Mouse (Mus musculus): ENCODE results near the gene Icam4. TPM values are rescaled to one million over a fixed set of nuclear protein-coding genes. Genes with fewer than 3 reads are reported as not detected.
A peak's percentile ranks its signal among the peaks of the same experiment; 100 is the strongest.

The Icam4 gene
- polyA plus RNA-seq (2016; fragmentation: Nextera tagmentation; extraction: Ambion mirVana), result 1.6 and 2.5 TPM in 2 replicates

- peak within 1 kb of the TSS; percentile 92 for H3K4me2 ChIP-seq (replicated peaks)
- ATAC-seq (ENCODE audit: insufficient number of reproducible peaks, insufficient read depth, low FRiP score, low TSS enrichment), result no peak
- H3K9ac ChIP-seq, result peak within 1 kb of the TSS; percentile 43; the same call in 1 of the 2 replicates
- no peaks in the 10 kb centered on the region for H3K36me3 ChIP-seq
- H3K27me3 ChIP-seq, result peaks cover 57% of the 10 kb centered on the region
- H3K4me3 ChIP-seq, result peak within 1 kb of the TSS; percentile 31
- no peak within 1 kb of the TSS for H3K27ac ChIP-seq
- H3K9me3 ChIP-seq, result no peaks in the 10 kb centered on the region
- peaks cover 42% of the 10 kb centered on the region for H3K4me1 ChIP-seq
- 4% methylated on average over 37 of the region's 37 CpGs for WGBS
These were observed at the start of gene Icam4 for GRCm38 (mm10) chr9:21029291-21030054. Gene Icam4 (plus strand): TSS chr9:21029373.

- 88% methylated on average over 7 of the region's 7 CpGs for WGBS
- Histone ChIP-seq H3K4me3 (no peak overlapping the region), H3K27ac (no peak overlapping the region), H3K36me3 (no peaks in the 10 kb centered on the region), H3K27me3 (no peaks in the 10 kb centered on the region), H3K4me1 (peaks cover 21% of the 10 kb centered on the region), H3K9ac (no peak overlapping the region), H3K4me2 (replicated peaks) (no peak overlapping the region), H3K9me3 (no peaks in the 10 kb centered on the region)
- ATAC-seq (ENCODE audit: insufficient number of reproducible peaks, insufficient read depth, low FRiP score, low TSS enrichment), result no peak
These were observed 49.4 kb upstream of the Icam4 start for GRCm38 (mm10) chr9:20979769-20980168.

- H3K4me2 ChIP-seq (replicated peaks), result no peak overlapping the region
- H3K4me1 ChIP-seq, result peaks cover 13% of the 10 kb centered on the region
- H3K9ac ChIP-seq, result no peak overlapping the region; the same call in 1 of the 2 replicates
- WGBS, result 74% methylated on average over 3 of the region's 3 CpGs
- no peak for ATAC-seq (ENCODE audit: insufficient number of reproducible peaks, insufficient read depth, low FRiP score, low TSS enrichment)
- no peaks in the 10 kb centered on the region for H3K9me3 ChIP-seq
- H3K4me3 ChIP-seq, result no peak overlapping the region
- no peaks in the 10 kb centered on the region for H3K36me3 ChIP-seq
- H3K27me3 ChIP-seq, result no peaks in the 10 kb centered on the region
- 0 out of 2 replicates have a peak overlapping the region, but pooled peaks have one; percentile 2 for H3K27ac ChIP-seq
These were observed 47.0 kb upstream of the Icam4 start for GRCm38 (mm10) chr9:20982171-20982570.

- Histone ChIP-seq H3K4me3 (no peak overlapping the region), H3K4me2 (replicated peaks) (no peak overlapping the region), H3K9me3 (no peaks in the 10 kb centered on the region), H3K27ac (0 out of 2 replicates have a peak overlapping the region, but pooled peaks have one; percentile 2), H3K4me1 (peaks cover 22% of the 10 kb centered on the region), H3K27me3 (0 out of 2 replicates have a peak, but pooled peaks cover 2% of the 10 kb centered on the region), H3K9ac (no peak overlapping the region), H3K36me3 (no peaks in the 10 kb centered on the region)
- 29% methylated on average over 5 of the region's 5 CpGs for WGBS
- ATAC-seq (ENCODE audit: insufficient number of reproducible peaks, insufficient read depth, low FRiP score, low TSS enrichment), result no peak
These were observed 46.0 kb upstream of the Icam4 start for GRCm38 (mm10) chr9:20983169-20983568.

- WGBS, result 54% methylated on average over 15 of the region's 15 CpGs
- peak; percentile 66; the same call in 1 of the 2 replicates for ATAC-seq (ENCODE audit: insufficient number of reproducible peaks, insufficient read depth, low FRiP score, low TSS enrichment)
These were observed 42.1 kb upstream of the Icam4 start for GRCm38 (mm10) chr9:20986952-20987686.

GRCm38 (mm10) chr9:20987953-20988352 lies 41.2 kb upstream of the Icam4 start:
- no peak overlapping the region for H3K4me3 ChIP-seq
- no peak for ATAC-seq (ENCODE audit: insufficient number of reproducible peaks, insufficient read depth, low FRiP score, low TSS enrichment)
- no peak overlapping the region for H3K9ac ChIP-seq
- no peaks in the 10 kb centered on the region for H3K36me3 ChIP-seq
- 0 out of 2 replicates have a peak, but pooled peaks cover 4% of the 10 kb centered on the region for H3K27me3 ChIP-seq
- H3K4me1 ChIP-seq, result peaks cover 24% of the 10 kb centered on the region
- H3K9me3 ChIP-seq, result no peaks in the 10 kb centered on the region
- 0 out of 2 replicates have a peak overlapping the region, but pooled peaks have one; percentile 63 for H3K27ac ChIP-seq
- H3K4me2 ChIP-seq (replicated peaks), result no peak overlapping the region
- WGBS, result 20% methylated on average over 7 of the region's 7 CpGs

More at GRCm38 (mm10) chr9:20986952-20987686, 42.1 kb upstream of the Icam4 start:
- H3K4me3 ChIP-seq, result no peak overlapping the region
- 0 out of 2 replicates have a peak, but pooled peaks cover 4% of the 10 kb centered on the region for H3K27me3 ChIP-seq
- H3K36me3 ChIP-seq, result no peaks in the 10 kb centered on the region
- no peaks in the 10 kb centered on the region for H3K9me3 ChIP-seq
- peak overlapping the region; percentile 66; the same call in 1 of the 2 replicates for H3K27ac ChIP-seq
- no peak overlapping the region for H3K9ac ChIP-seq
- H3K4me1 ChIP-seq, result peaks cover 25% of the 10 kb centered on the region
- no peak overlapping the region for H3K4me2 ChIP-seq (replicated peaks)

GRCm38 (mm10) chr9:20990861-20991260 lies 38.3 kb upstream of the Icam4 start:
- no peak overlapping the region for H3K9ac ChIP-seq
- H3K27me3 ChIP-seq, result 0 out of 2 replicates have a peak, but pooled peaks cover 4% of the 10 kb centered on the region
- H3K36me3 ChIP-seq, result no peaks in the 10 kb centered on the region
- peak overlapping the region; percentile 37 for H3K4me2 ChIP-seq (replicated peaks)
- H3K9me3 ChIP-seq, result no peaks in the 10 kb centered on the region
- peak overlapping the region; percentile 64 for H3K27ac ChIP-seq
- peaks cover 17% of the 10 kb centered on the region; the same call in 1 of the 2 replicates for H3K4me1 ChIP-seq
- no peak for ATAC-seq (ENCODE audit: insufficient number of reproducible peaks, insufficient read depth, low FRiP score, low TSS enrichment)
- no peak overlapping the region for H3K4me3 ChIP-seq
- WGBS, result 2% methylated on average over 10 of the region's 10 CpGs

- no peak for ATAC-seq (ENCODE audit: insufficient number of reproducible peaks, insufficient read depth, low FRiP score, low TSS enrichment)
- Histone ChIP-seq H3K27me3 (0 out of 2 replicates have a peak, but pooled peaks cover 4% of the 10 kb centered on the region), H3K36me3 (no peaks in the 10 kb centered on the region), H3K9ac (peak overlapping the region; percentile 19; the same call in 1 of the 2 replicates), H3K4me3 (no peak overlapping the region), H3K9me3 (no peaks in the 10 kb centered on the region), H3K4me1 (peaks cover 17% of the 10 kb centered on the region; the same call in 1 of the 2 replicates), H3K4me2 (replicated peaks) (no peak overlapping the region), H3K27ac (0 out of 2 replicates have a peak overlapping the region, but pooled peaks have one; percentile 11)
- WGBS, result 99% methylated on average over 4 of the region's 4 CpGs
These were observed 37.6 kb upstream of the Icam4 start for GRCm38 (mm10) chr9:20991587-20991986.

- Histone ChIP-seq H3K36me3 (no peaks in the 10 kb centered on the region), H3K9ac (no peak overlapping the region), H3K4me2 (replicated peaks) (no peak overlapping the region), H3K9me3 (no peaks in the 10 kb centered on the region), H3K4me3 (no peak overlapping the region), H3K27me3 (0 out of 2 replicates have a peak, but pooled peaks cover under 1% of the 10 kb centered on the region), H3K4me1 (peaks cover 7% of the 10 kb centered on the region; the same call in 1 of the 2 replicates), H3K27ac (no peak overlapping the region)
- no peak for ATAC-seq (ENCODE audit: insufficient number of reproducible peaks, insufficient read depth, low FRiP score, low TSS enrichment)
- WGBS, result 52% methylated on average over 5 of the region's 5 CpGs
These were observed 35.8 kb upstream of the Icam4 start for GRCm38 (mm10) chr9:20993165-20993898.

- Histone ChIP-seq H3K4me3 (no peak overlapping the region), H3K27me3 (no peaks in the 10 kb centered on the region), H3K9ac (no peak overlapping the region), H3K27ac (no peak overlapping the region), H3K36me3 (no peaks in the 10 kb centered on the region), H3K9me3 (no peaks in the 10 kb centered on the region), H3K4me2 (replicated peaks) (no peak overlapping the region), H3K4me1 (peaks cover 5% of the 10 kb centered on the region; the same call in 1 of the 2 replicates)
- no peak for ATAC-seq (ENCODE audit: insufficient number of reproducible peaks, insufficient read depth, low FRiP score, low TSS enrichment)
- WGBS, result 88% methylated on average over 3 of the region's 3 CpGs
These were observed 34.1 kb upstream of the Icam4 start for GRCm38 (mm10) chr9:20995069-20995468.

GRCm38 (mm10) chr9:20997065-20997464 lies 32.1 kb upstream of the Icam4 start:
- no peak for ATAC-seq (ENCODE audit: insufficient number of reproducible peaks, insufficient read depth, low FRiP score, low TSS enrichment)
- no peak overlapping the region for H3K27ac ChIP-seq
- H3K4me2 ChIP-seq (replicated peaks), result no peak overlapping the region
- no peak overlapping the region for H3K4me3 ChIP-seq
- 82% methylated on average over 8 of the region's 8 CpGs for WGBS
- no peaks in the 10 kb centered on the region for H3K4me1 ChIP-seq
- H3K36me3 ChIP-seq, result no peaks in the 10 kb centered on the region
- H3K9ac ChIP-seq, result no peak overlapping the region
- no peaks in the 10 kb centered on the region for H3K27me3 ChIP-seq
- H3K9me3 ChIP-seq, result no peaks in the 10 kb centered on the region
